Mouse (Mus musculus) heart, postnatal 0 days (tissue): ENCODE results near the gene Gm10097.

Experiments
- CTCF ChIP-seq: IDR thresholded peaks from 2 replicates; pipeline ENCODE4 v1.5.1; 2016; ENCODE audit warnings: antibody characterized with exemption, control low read depth, low read depth
- EP300 ChIP-seq: IDR thresholded peaks from 2 replicates; pipeline ENCODE4 v1.6.1; 2016; ENCODE audit warnings: antibody characterized with exemption, low read depth

- no peak for TF ChIP-seq CTCF
- TF ChIP-seq EP300 = no peak
Observed at GRCm38 (mm10) chr10:5056243-5056735, 12.7 kb upstream of the Gm10097 start.
